Mouse (Mus musculus): ENCODE data around the gene March11.

Gene March11

GRCm38 (mm10) chr15:26308629-26309230 lies at the start of gene March11:
TSS of gene March11 (plus strand) at chr15:26309048.
- no peak for DNase-seq (ENCODE audit: low spot score)

GRCm38 (mm10) chr15:26262336-26262735 lies 46.5 kb upstream of the March11 start:
- no peak for DNase-seq (ENCODE audit: low spot score)

- DNase-seq (ENCODE audit: low spot score) = no peak
These were observed 39.3 kb upstream of the March11 start for GRCm38 (mm10) chr15:26269596-26269995.

GRCm38 (mm10) chr15:26276035-26276511 lies 32.8 kb upstream of the March11 start:
- no peak for DNase-seq (ENCODE audit: low spot score)

GRCm38 (mm10) chr15:26276608-26277007 lies 32.2 kb upstream of the March11 start:
- no peak for DNase-seq (ENCODE audit: low spot score)

- DNase-seq (ENCODE audit: low spot score) = no peak
These were observed 17.0 kb upstream of the March11 start for GRCm38 (mm10) chr15:26291871-26292270.

- DNase-seq (ENCODE audit: low spot score) = no peak
These were observed 16.0 kb upstream of the March11 start for GRCm38 (mm10) chr15:26292811-26293210.

- DNase-seq (ENCODE audit: low spot score) = no peak
These were observed 15.6 kb upstream of the March11 start for GRCm38 (mm10) chr15:26293215-26293614.

GRCm38 (mm10) chr15:26298668-26299067 lies 10.2 kb upstream of the March11 start:
- DNase-seq (ENCODE audit: low spot score) = no peak

- no peak for DNase-seq (ENCODE audit: low spot score)
These were observed 563 bp downstream of the March11 start for GRCm38 (mm10) chr15:26309291-26309931.

DNA sequence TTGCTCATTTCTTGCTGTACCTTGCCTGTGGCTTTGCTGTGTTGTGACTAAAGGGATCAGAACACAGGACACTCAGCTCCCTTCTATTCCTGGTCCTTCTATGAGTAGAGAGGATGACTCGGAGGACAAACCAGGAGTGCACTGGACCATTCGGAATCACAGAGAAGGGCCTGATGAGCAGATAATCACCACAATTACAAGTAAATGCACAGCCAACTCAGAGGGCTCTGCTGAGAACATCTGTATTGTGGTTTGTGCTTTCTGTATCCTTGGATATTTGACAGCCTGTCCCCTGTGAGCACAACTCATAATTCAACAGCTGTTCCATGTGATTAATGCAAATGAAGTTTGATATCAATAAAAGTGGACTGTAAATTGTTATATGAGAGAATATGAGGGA lies 11.0 kb downstream of the March11 start:
- no peak for DNase-seq (ENCODE audit: low spot score)

GRCm38 (mm10) chr15:26320402-26320801 lies 11.6 kb downstream of the March11 start:
- DNase-seq (ENCODE audit: low spot score) = no peak

GRCm38 (mm10) chr15:26322804-26323203 lies 14.0 kb downstream of the March11 start:
- no peak for DNase-seq (ENCODE audit: low spot score)

- DNase-seq (ENCODE audit: low spot score) = no peak
These were observed 18.3 kb downstream of the March11 start for GRCm38 (mm10) chr15:26327157-26327556.

- DNase-seq (ENCODE audit: low spot score) = no peak
These were observed 26.9 kb downstream of the March11 start for GRCm38 (mm10) chr15:26335791-26336190.

- no peak for DNase-seq (ENCODE audit: low spot score)
These were observed 28.9 kb downstream of the March11 start for GRCm38 (mm10) chr15:26337775-26338174.

DNA sequence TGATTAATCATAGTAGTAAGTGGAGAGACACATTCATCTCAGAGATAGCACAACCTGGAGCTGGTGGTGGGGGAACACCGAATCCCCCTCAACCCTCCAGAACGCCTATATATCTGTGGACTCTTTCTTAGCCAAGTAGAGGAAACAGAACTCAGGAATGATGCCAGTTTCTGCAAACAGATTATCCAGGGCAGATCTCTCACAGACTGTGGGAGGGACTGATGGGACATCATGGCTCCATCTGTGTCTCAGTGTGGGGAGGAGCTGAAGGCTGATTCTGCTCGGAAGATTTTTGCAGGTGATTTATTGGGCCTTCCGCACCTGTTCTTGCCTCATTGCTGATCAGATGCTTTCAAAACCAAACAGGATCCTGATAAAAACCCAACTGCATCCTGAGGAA lies 29.5 kb downstream of the March11 start:
- DNase-seq (ENCODE audit: low spot score) = no peak

GRCm38 (mm10) chr15:26340490-26340889 lies 31.6 kb downstream of the March11 start:
- DNase-seq (ENCODE audit: low spot score) = no peak

GRCm38 (mm10) chr15:26340966-26341365 lies 32.1 kb downstream of the March11 start:
- no peak for DNase-seq (ENCODE audit: low spot score)

DNA sequence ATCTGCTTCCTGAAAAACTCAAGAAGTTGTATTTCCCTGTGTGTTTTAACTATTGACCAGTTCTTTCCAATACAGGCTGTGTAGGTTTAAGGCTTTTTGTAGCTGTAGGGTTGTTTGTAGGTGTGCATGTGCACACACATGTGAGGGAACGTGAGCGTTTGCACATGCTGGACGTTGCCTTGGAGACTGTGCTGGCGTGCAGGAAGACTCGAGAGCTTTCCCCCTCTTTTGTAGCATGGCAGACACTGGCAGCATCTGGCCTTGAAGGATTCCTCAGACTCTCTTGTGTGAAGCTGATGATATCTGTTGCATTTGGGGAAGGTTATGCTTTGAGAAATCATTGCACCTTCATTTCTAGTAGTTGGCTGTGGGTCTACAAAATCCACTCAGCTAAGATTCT lies 35.5 kb downstream of the March11 start:
- DNase-seq (ENCODE audit: low spot score) = no peak

DNA sequence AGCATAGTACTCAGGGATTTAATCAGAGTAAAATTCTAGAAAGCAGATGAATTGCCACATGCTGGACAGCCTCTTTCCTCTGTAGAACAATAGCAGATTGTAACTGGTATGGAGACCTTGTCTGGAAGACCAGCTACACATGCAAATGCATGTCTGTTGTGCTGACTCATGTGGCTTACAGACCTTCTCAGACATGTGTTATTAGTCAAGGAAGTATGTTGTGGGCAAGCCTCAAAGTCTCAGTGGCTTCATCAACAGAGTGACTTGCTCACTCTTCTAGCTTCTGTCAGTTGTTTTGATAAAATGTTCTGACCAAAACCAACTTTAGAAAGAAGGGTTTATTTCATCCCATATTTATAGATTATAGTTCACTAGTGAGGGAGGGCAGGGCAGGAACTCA lies 44.8 kb downstream of the March11 start:
- no peak for DNase-seq (ENCODE audit: low spot score)

DNA sequence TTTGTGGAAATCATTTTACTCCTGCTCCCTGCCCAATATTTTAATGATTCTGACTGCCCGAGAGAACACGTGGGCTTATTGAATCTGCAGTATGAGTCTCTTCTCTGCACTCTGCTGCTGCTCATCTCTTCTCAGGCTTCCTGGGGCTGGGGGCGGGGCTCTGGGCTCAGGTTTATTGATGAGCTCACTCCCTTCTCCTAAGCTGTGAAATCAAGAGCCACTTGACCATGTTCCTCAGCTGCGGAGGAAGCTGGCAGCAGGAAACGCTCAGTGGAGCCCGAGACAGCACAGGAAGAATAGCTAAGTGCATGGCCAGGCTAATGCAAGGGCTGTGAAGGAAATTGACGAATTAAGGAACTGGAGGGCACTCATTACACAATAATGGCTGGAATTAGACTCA lies 56.5 kb downstream of the March11 start:
- no peak for DNase-seq (ENCODE audit: low spot score)

DNA sequence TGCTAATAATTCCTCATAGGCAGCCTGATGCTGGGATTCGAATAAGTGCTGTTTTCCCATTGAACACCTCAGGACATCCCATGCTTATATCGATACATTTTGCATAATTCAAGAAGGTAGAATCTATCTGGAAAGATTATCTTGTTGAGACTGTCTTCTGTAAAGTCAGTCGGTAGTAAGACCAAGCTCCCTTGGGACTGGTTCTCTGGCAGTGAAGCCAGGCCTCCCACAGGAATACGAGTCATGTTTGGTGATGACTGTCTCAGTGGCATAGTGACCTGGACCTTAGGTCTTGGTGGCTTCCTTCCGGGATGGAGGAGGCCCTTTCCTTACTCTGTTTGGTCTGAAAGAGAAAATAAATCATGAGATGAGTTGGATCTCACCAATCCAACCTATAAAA lies 57.7 kb downstream of the March11 start:
- no peak for DNase-seq (ENCODE audit: low spot score)

DNA sequence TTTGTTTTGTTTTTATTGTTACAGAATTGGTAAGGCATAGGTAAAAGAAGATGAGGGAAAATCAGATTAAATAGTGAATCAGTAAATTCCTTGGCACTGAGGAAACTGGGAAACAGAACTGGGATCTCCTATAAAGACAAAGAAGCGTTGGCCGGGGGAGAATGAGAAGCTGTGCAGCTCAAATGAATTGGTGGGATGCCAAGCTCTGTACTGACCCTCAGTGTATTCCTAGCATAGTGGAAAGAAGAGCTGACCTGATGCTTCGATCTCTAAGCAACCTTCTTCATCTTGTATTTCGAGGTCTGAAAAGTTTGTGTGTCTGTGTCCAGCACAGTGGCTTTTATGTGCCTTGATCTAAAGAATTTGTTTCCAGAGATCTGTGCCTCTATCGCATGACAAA lies 64.9 kb downstream of the March11 start:
- no peak for DNase-seq (ENCODE audit: low spot score)
